Mouse (Mus musculus) ovary, postnatal 36 days (tissue): Measurements from ENCODE around the gene Lama1.
"Not testable (repeated sequence)": the region's sequence is repeated elsewhere in the genome, so short reads cannot be mapped to it uniquely, and the experiment has no call there.

Experiments used
- DNase-seq: peaks from one replicate; pipeline ENCODE4 v3.0.0; 2022; ENCODE audit warnings: low spot score, mixed read lengths

The Lama1 gene

DNA sequence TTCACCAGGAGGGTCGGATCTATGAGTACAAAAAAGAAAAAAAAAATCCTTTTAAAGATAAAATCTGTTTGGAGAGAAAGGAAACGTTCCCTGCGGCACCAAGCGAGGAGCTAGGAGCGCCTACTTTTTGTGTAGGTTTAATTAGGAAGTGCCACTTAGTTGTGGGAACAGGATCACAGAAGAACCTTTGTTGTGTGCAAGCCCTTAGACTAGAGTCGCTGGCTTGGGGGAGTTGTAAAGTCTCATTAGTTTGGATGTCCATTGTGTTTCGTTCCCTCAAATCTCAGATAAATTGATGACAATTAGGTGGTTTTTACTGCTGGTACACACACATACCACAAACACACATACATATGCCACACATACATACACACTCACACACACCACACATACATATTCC lies 25.0 kb downstream of the Lama1 start:
- DNase-seq: no peak

DNA sequence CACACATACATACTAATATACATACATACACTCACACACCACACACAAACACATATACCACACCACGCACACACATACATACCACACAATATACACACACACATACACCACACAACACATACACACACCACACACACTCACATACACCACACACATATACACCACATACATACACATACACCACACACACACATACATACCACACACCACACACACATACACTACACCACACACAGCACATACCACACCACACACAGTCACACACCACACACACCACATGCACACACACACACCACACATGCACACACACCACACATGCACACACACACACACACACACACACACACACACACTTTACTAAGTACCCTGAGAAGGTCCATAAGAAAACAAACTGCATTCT lies 25.5 kb downstream of the Lama1 start:
- DNase-seq: no peak

DNA sequence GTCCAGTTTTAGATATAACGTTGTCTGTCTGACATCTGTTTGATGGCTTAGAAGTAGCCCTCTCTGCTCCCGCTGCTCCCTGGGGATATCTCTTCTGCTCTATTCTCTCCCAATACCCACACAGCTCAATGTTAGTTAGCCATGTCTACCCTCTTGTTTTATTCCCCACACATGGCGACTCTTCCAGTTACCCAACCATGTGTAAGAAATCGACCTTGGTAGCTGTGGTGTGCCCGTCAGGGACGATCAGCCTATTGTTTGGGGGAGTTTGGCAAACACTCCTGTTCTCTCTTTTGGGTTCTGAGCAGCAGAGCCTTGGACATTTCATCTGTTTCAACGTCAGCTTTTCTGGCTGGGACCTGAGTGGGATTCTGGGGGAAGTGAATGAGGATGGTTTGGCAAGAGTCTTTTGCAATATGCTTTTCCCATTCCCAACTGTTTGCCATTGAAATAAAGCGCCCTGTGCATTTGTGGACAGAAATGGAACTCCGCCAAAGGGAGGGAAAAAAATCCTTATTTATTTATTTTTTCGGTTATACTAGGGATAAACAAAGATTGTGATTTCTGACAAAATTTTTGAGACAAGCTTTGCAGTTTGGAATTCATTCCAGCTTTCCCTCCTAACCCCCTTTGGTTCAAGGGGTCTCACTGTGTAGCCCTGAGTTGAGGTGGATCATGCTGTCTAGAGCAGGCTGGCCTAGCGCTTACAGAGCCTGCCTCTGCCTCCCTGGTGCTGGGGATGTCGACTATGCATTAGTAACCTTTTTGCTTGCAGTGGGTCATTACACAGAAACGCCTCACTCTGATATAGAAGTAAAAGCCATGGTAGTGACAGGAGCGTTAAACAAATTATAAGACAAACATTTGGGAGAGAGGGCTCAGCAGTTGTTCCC lies 26.4 kb downstream of the Lama1 start:
- DNase-seq: no peak

DNA sequence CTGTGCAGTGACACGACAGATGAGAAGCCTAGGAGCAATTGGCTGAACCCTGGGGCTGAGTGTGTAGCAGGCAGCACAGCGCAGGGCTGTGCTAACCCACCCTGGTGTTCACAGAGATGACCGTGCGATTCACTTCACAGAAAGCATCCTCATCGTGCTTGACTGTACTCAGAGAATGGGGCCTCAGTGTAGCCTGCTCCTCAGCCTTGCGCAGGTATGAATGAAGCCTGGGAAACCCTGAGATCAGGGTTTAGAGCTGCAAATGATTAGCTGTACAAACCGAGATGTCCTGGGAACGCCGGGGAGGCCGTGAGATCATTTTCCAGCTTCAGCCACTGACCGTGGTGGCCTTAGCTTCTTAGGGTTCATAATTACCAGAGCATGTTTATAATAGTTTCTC lies 29.5 kb downstream of the Lama1 start:
- no peak for DNase-seq

DNA sequence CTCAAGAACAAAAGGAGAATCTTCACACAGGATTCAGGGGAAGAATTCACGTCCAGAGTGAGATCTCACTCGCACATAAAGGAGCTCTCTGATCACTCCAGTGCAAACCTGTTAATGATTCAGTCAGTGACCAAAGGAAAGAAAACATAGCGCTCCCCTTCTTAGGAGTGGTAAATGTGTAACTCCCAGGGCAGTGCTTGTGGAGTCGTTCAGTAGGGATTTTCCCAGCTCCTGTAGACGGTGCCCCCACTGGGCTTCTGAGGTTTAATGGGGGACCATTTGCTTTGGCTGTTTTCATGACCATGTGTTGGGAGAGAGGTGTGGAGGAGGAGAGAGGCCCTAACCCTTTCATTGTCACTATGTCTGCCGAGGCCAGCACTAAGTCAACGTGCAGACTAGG lies 31.7 kb downstream of the Lama1 start:
- DNase-seq: no peak

DNA sequence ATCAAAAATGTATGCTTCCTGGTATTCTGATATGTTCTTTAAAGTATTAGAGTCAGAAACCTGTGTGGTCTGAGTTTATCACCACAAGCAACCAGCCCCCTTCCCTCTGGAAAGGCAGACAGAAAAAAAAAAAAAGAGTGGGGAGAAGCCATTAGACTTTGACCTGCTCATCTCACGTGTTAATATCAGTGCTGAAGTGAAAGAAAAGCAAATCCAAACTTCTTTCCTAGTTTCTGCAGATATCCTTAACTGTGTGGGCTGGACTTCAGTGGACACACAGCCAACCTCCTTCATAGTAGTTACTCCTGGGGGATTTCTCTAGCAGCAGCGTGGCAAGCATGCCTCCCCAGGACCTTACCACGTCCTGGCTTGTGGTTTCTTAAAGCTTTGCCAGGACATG lies 34.0 kb downstream of the Lama1 start:
- no peak for DNase-seq

DNA sequence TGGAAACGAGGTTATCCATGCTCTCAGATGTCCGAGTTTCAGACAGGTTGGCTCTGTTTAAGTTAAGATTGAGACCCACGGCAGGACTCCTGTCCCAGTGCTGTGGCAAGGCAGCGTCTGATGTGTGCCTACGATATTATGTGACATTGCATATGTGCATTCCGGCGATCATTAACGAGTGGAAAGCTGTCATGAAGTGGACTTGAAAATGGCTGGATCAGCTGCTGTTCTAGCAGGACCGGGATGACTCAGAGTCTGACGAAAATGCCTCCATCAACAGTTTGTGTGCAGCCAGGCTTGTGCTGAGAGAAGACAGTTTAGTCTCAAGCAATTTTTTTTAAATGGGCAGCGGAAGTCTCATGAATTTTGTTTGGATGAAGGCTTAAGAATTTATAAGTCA lies 34.9 kb downstream of the Lama1 start:
- DNase-seq: no peak

DNA sequence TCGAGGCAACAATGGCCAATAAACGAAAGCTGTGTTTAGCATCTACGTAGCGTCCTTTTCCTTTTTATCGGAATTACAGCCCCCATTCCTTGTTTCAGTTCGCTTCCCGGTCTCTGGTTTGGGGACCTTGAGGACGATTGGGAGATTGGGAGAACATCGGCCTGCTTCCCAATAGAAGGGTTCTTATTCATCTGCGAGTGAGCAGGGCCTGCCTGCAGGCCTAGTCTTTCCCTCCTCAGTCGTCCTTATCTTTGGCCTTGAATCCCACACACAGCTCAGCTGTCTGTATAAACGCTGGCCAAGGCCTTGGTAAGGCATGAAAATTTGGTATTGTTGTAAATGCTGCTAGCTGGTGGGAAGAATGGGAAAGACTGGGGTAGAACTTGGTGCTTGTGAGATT lies 36.5 kb downstream of the Lama1 start:
- DNase-seq: peak; percentile 45

DNA sequence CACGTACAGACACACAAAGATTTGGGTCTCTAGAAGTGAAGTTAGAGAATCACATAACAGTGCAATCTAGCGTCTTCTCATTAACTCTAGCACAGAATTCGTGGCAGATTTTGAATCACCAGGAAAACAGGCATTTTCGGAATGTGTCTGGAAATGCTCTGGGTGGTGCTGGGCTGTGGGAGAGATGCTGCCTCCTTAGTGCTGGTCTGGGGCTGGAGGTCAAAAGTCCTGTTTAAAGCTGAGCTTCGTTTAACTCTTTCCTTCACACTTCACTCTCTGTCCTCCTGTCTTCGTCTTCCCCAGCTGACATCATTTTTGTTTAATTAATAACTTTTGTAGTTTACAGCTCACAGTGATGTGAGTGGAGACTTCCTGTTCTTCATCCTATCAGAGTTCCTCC lies 38.7 kb downstream of the Lama1 start:
- DNase-seq: no peak

DNA sequence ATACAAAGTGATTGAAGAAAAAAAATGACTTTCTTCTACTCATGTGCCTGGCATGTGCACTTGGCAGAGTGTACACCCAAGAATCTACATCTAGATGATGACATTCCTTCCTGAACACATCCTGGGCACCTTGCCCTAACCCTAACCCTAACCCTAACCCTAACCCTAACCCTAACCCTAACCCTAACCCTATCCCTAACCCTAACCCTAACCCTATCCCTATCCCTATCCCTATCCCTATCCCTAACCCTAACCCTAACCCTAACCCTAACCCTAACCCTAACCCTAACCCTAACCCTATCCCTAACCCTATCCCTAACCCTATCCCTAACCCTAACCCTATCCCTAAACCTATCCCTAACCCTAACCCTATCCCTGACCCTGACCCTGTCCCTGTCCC lies 44.2 kb downstream of the Lama1 start:
- not testable (repeated sequence) for DNase-seq

DNA sequence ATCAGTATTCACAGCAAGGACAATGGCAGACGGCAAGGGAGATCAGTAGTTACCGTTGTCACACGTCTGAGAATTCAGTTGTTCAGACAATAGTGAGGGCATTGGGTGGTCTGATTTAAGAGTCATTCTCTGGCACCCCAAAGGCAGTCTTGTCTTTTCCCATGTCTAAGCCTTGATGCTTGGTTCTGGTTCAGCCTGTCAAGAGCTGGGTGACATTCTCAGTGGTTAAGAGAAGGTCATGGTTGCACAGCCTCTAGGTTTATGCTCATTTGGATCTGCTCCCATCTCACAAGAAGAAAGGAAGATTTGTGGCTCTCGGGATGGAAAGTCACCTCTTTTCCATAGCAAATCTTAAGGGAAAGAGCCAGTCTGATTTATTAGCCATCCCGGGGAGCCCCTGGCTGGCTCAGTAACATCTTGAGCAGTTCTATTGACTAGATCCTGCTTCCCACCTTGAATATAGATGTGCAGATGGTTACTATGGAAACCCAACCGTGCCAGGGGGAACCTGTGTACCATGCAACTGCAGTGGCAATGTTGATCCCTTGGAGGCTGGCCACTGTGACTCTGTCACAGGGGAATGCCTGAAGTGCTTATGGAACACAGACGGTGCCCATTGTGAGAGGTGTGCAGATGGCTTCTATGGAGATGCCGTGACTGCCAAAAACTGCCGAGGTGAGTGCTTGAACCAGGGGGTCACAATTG lies 67.3 kb downstream of the Lama1 start:
- DNase-seq: no peak

DNA sequence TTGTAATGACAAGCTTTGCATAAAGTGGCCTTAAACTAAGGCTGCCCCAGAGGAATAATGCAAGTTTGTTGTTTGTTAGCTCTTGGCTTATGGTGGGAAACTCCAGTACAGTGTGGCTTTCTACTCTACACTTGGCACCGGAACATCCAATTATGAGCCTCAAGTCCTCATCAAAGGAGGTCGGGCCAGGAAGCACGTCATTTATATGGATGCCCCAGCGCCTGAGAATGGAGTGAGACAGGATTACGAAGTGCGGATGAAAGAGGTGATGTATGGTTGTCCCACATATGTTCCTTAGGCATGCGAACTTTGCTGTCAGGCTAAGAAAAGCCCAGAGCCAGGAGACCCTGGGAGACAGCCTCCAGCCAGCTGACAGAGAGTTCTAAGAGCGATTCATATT lies 76.5 kb downstream of the Lama1 start:
- DNase-seq: no peak

DNA sequence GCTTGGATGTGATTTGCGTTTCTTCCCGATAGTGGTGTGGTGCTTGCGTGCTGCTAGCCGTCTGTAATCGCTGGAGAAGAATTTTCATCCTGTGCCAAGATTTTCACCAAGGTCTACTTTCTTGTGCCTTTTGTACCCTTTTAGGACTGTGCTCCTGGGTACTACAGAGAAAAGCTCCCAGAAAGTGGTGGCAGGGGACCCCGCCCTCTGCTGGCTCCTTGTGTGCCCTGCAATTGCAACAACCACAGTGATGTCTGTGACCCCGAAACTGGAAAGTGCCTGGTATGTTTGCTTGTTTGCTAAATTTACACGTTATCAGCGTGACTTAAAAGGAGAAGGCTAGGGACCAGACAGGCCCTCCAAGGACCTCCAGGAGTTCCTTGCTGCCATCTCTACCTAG lies 79.7 kb downstream of the Lama1 start:
- DNase-seq: peak; percentile 20

DNA sequence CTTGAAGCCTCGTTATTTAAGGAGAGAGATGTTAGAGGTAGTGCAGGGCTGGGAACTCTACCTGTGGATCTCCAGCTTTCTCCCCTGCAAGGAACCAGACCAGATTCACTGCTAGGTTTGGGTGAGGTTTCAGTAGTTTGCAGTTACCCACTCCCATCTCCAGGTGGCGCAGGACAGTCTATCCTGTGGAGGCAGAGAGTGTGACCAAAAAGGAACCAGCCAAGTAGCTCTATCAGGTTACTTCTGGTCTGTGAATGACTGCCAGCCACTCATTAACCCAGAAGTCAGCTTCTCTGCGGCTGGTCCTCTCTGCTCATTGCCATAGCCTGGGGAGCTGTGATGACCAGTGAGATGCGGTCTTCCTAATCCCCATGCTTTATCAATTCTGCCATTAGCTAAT lies 82.8 kb downstream of the Lama1 start:
- DNase-seq: no peak

DNA sequence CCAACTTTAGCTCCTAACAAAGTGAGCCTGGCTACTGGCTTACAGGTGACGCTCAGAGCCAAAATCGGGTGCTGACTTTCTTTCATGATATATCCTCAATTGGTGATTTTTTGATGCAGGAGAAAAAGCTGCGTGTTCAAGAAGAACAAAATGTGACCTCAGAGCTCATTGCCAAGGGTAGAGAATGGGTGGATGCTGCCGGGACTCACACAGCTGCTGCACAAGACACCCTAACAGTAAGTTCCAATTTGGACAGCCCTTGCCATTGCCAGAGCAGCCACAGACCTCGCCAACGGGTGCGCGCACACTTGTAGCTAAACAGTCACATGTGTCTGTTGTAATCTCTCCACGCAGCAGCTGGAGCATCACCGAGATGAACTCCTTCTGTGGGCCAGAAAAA lies 94.0 kb downstream of the Lama1 start:
- DNase-seq: no peak

DNA sequence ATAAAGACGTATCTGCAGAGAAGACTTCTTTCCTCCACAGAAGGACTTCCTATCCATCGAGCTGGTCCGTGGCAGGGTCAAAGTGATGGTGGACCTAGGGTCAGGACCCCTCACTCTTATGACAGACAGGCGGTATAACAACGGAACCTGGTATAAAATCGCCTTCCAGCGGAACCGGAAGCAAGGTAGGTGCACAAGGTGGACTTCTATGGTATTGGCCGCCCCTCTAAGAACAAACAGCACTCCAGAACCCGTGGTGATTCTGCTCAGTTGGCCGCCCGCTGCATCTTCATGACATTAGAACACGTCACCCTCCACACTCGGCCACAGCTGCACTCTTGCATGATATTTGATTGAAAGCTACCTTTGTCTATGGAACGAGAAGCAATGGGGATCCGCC lies 112.1 kb downstream of the Lama1 start:
- no peak for DNase-seq

DNA sequence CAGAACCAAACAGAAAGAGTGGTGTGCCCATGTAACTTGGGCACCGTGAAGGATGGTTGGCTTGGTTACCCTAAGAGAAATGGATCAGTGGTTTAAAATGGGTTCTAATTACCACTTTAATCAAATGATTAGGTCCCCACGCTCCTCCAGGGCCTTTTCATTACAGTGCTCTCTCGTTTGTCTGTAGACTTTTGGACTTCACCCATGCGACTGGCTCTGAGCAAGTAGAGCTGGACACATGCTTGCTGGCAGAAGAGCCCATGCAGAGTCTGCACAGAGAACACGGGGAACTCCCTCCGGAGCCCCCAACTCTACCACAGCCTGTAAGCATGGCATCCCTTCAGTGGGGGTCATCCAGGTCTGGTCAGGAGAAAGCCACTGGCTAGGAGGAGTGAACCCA lies 116.6 kb downstream of the Lama1 start:
- no peak for DNase-seq

DNA sequence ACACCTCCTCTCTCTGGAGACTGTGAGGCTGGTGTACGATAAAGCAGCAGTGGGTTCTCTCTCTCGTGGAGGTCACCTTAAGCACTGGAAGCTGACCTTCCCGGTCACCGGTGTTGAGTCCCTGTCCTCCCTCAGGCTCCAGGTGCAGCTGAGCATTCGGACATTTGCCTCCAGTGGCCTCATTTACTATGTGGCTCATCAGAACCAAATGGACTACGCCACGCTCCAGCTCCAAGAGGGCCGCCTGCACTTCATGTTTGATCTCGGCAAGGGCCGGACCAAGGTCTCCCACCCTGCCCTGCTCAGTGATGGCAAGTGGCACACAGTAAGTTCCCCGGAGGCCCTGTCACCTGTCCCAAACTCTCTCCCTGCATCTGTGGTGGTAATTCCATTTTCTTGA lies 118.7 kb downstream of the Lama1 start:
- no peak for DNase-seq

DNA sequence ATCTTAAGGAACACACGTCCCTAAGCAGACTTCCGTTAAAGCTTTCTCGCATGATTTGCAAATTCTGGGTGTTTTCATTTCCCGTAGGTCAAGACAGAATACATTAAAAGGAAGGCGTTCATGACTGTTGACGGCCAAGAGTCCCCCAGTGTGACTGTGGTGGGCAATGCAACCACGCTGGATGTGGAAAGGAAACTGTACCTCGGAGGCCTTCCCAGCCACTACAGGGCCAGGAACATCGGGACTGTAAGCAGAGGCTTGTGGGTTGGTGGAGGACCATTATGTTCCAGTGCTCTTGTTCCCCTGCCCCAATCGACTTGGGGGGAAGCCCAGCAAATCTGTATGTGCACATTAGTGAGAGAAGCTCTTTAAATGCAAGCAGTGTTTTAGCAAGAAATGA lies 119.9 kb downstream of the Lama1 start:
- no peak for DNase-seq

DNA sequence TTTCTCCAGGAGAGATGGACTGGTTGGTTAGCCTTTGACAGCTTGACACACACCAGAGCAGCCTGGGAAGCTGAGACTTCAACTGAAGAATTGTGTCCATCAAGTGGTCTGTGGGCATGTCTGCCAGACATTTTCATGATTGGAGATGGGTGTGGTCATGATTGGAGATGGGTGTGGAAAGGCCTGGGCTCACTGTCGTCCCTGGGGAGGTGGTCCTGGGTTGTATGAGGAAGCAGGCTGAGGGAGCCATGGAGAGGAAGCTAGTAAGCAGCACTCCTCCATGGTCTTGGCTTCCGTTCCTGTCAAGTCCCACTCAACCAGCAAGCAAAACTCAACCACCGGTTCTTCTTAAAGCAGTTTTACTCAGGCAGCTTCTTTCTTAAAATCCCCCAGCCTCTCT lies 130.4 kb downstream of the Lama1 start:
- DNase-seq: no peak

DNA sequence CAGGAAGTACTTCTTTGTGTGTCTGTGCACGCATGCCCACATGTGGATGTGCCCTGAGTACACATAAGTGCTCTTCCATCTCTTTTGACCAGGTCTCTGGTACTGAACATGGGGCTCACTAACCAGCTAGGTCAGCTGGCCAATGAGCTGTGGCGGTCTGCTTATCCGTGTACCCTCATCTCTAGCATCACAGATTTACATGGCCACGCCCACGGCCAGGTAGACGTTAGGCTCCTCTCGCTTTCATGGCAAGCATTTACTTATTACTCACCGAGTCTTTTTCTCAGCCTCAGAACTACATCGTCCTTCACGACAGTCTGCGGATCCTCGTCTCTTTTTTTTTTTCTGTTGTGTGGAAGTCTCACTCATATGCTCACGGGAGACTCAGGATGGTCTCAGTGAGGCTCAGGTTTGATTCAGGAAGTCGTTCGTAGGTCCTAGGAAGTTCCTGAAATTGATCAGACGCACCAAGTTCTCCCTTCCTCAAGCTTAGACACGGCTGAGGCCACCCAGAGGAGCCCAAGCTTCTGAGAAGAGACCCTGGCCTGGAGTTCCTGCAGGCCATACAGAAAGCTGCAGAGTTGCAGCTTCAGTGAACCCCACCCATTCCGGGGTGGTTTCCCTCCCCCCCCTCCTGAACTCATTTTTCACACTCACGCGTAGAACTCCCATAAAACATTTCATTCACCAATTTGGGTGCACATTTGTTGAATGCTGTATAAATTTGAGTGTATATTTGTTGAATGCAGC lies 139.3 kb downstream of the Lama1 start:
- DNase-seq: no peak

DNA sequence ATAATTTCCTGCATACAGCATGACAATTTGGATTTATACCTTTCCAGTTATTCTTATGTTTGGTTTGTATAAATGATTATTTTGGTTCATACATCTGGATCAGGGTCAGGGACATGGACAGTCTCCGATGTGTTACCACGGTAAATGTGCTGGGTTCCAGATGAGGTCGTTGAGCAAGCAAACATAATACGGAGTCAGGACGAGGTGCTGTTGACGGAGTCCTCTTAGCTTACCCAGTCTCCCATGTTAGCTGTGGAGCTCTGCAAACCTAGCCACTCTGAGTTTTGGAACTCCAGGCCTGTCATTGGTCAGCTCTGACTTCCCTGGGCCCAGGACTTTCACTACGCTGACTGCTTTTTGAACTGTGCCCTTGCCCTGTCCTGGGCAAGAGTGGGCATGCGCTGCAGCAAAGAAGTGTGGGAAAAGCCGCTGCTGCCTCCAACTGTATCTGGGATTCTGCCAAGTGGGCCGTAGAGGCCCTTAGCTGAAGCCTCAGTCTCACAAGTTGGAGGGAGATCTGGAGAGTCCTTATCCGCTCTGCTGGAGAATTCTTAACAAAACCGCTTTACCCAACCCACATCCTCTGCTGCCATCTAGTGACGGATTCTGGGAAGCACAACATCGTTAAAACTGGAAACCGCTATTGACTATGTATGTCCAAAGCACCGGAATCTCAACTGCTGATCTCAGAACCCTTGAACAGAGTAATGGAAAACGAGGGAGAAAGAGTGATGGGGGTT lies 140.5 kb downstream of the Lama1 start:
- peak; percentile 55 for DNase-seq
